Mouse (Mus musculus) midbrain, embryonic 13.5 days (tissue): ENCODE measurements around the gene Kntc1. TPM values are rescaled to one million over a fixed set of nuclear protein-coding genes. Genes with fewer than 3 reads are reported as not detected.
A peak's percentile ranks its signal among the peaks of the same experiment; 100 is the strongest.
"Not testable (repeated sequence)": the region's sequence is repeated elsewhere in the genome, so short reads cannot be mapped to it uniquely, and the experiment has no call there.

Source experiments
- ATAC-seq: fragments of 200-750 bp; cut with Nextera tagmentation; 2 replicates; pipeline ENCODE4 v1.8.0; 2017; ENCODE audit warnings: mild to moderate bottlenecking, moderate TSS enrichment, moderate library complexity
- H3K27ac ChIP-seq: fragments of 300-500 bp; sonication (generic); 2 replicates; pipeline ENCODE4 v1.5.1; 2015; ENCODE audit warnings: inconsistent platforms, mild to moderate bottlenecking, moderate library complexity
- H3K27me3 ChIP-seq: fragments of 300-500 bp; sonication (generic); 2 replicates; pipeline ENCODE4 v1.6.1; 2015; ENCODE audit warnings: mild to moderate bottlenecking, inconsistent platforms
- H3K36me3 ChIP-seq: fragments of 300-500 bp; sonication (generic); 2 replicates; pipeline ENCODE4 v1.6.1; 2015; ENCODE audit warnings: mild to moderate bottlenecking, inconsistent platforms
- H3K4me1 ChIP-seq: fragments of 300-500 bp; sonication (generic); replicated peaks from 2 replicates; pipeline ENCODE4 v1.6.1; 2015; ENCODE audit warnings: inconsistent platforms
- H3K4me2 ChIP-seq: fragments of 300-500 bp; sonication (generic); replicated peaks from 2 replicates; pipeline ENCODE4 v1.6.1; 2015; ENCODE audit warnings: moderate library complexity, mild to moderate bottlenecking, inconsistent platforms
- H3K4me3 ChIP-seq: fragments of 300-500 bp; sonication (generic); replicated peaks from 2 replicates; pipeline ENCODE4 v1.5.1; 2015; ENCODE audit warnings: mild to moderate bottlenecking, inconsistent platforms
- H3K9ac ChIP-seq: fragments of 300-500 bp; sonication (generic); replicated peaks from 2 replicates; pipeline ENCODE4 v1.6.1; 2015; ENCODE audit warnings: mild to moderate bottlenecking, inconsistent platforms
- H3K9me3 ChIP-seq: fragments of 300-500 bp; sonication (generic); 2 replicates; pipeline ENCODE4 v1.6.1; 2016; ENCODE audit warnings: mild to moderate bottlenecking, inconsistent platforms
- WGBS: fragments of 180-500 bp; shearing (Covaris S2); methylation state at CpG from one replicate; pipeline ENCODE4 v1.1.7; 2015; 5-methylcytosine and 5-hydroxymethylcytosine counted together
- polyA plus RNA-seq: library from polyadenylated mRNA; unstranded; fragments of >200 nt; fragmentation: Nextera tagmentation; extraction: Ambion mirVana; gene quantifications from 2 replicates; pipeline ENCODE4 v1.2.1, GENCODE M21; 2015

Kntc1 gene
- polyA plus RNA-seq = 14.8 TPM in 2 replicates

GRCm38 (mm10) chr5:123749065-123750064 is at the start of gene Kntc1, which contains the start of gene Rsrc2:
Gene Kntc1 (plus strand): TSS chr5:123749716.
Gene Rsrc2 (minus strand): TSS chr5:123749414.
- under 1% methylated on average over 63 of the region's 63 CpGs for WGBS
- Histone ChIP-seq H3K36me3 (peaks cover 5% of the 10 kb centered on the region), H3K27ac (peak within 1 kb of the TSS; percentile 98), H3K27me3 (no peaks in the 10 kb centered on the region), H3K9me3 (no peaks in the 10 kb centered on the region), H3K4me2 (peak within 1 kb of the TSS; percentile 78), H3K4me3 (peak within 1 kb of the TSS; percentile 83), H3K9ac (peak within 1 kb of the TSS; percentile 79), H3K4me1 (peaks cover 36% of the 10 kb centered on the region)
- ATAC-seq = peak; percentile 98

- no peaks in the 10 kb centered on the region for H3K27me3 ChIP-seq
- no peak overlapping the region for H3K27ac ChIP-seq
- no peak overlapping the region for H3K4me2 ChIP-seq
- ATAC-seq = no peak
- no peaks in the 10 kb centered on the region for H3K9me3 ChIP-seq
- no peak overlapping the region for H3K4me3 ChIP-seq
- H3K9ac ChIP-seq = no peak overlapping the region
- 85% methylated on average over 11 of the region's 11 CpGs for WGBS
- H3K4me1 ChIP-seq = no peaks in the 10 kb centered on the region
- H3K36me3 ChIP-seq = peaks cover 75% of the 10 kb centered on the region
Observed at GRCm38 (mm10) chr5:123700625-123701024, 48.9 kb upstream of the Kntc1 start.

GRCm38 (mm10) chr5:123708598-123708997 is 40.9 kb upstream of the Kntc1 start:
- Histone ChIP-seq H3K4me2 (no peak overlapping the region), H3K4me1 (no peaks in the 10 kb centered on the region), H3K9ac (no peak overlapping the region), H3K27me3 (no peaks in the 10 kb centered on the region), H3K9me3 (no peaks in the 10 kb centered on the region), H3K27ac (no peak overlapping the region), H3K4me3 (no peak overlapping the region), H3K36me3 (peaks cover 92% of the 10 kb centered on the region)
- 93% methylated on average over 12 of the region's 12 CpGs for WGBS
- ATAC-seq = no peak

GRCm38 (mm10) chr5:123709571-123709970 is 39.9 kb upstream of the Kntc1 start:
- no peak for ATAC-seq
- H3K4me2 ChIP-seq = no peak overlapping the region
- H3K9ac ChIP-seq = no peak overlapping the region
- H3K27ac ChIP-seq = no peak overlapping the region
- H3K9me3 ChIP-seq = no peaks in the 10 kb centered on the region
- 87% methylated on average over 4 of the region's 4 CpGs for WGBS
- no peaks in the 10 kb centered on the region for H3K4me1 ChIP-seq
- H3K36me3 ChIP-seq = peaks cover 93% of the 10 kb centered on the region
- H3K27me3 ChIP-seq = no peaks in the 10 kb centered on the region
- no peak overlapping the region for H3K4me3 ChIP-seq

- WGBS = 94% methylated on average over 6 of the region's 6 CpGs
- Histone ChIP-seq H3K4me2 (no peak overlapping the region), H3K4me3 (no peak overlapping the region), H3K27ac (no peak overlapping the region), H3K4me1 (peaks cover 17% of the 10 kb centered on the region), H3K36me3 (peaks cover 81% of the 10 kb centered on the region), H3K9ac (no peak overlapping the region), H3K9me3 (no peaks in the 10 kb centered on the region), H3K27me3 (no peaks in the 10 kb centered on the region)
- ATAC-seq = no peak
Observed at GRCm38 (mm10) chr5:123713782-123714181, 35.7 kb upstream of the Kntc1 start.

GRCm38 (mm10) chr5:123714622-123715021 is 34.9 kb upstream of the Kntc1 start:
- Histone ChIP-seq H3K9ac (no peak overlapping the region), H3K27me3 (no peaks in the 10 kb centered on the region), H3K36me3 (peaks cover 75% of the 10 kb centered on the region), H3K4me1 (peaks cover 26% of the 10 kb centered on the region), H3K4me3 (no peak overlapping the region), H3K27ac (no peak overlapping the region), H3K4me2 (no peak overlapping the region), H3K9me3 (no peaks in the 10 kb centered on the region)
- WGBS = 92% methylated on average over 4 of the region's 4 CpGs
- ATAC-seq = no peak

- Histone ChIP-seq H3K27ac (peak within 1 kb of the TSS; percentile 87), H3K27me3 (no peaks in the 10 kb centered on the region), H3K36me3 (peaks cover 18% of the 10 kb centered on the region), H3K4me3 (peak within 1 kb of the TSS; percentile 78), H3K9ac (peak within 1 kb of the TSS; percentile 89), H3K4me2 (peak within 1 kb of the TSS; percentile 91), H3K9me3 (no peaks in the 10 kb centered on the region), H3K4me1 (peaks cover 35% of the 10 kb centered on the region)
- under 1% methylated on average over 83 of the region's 83 CpGs for WGBS
- ATAC-seq = peak; percentile 100
Observed at GRCm38 (mm10) chr5:123720328-123721311, 28.9 kb upstream of the Kntc1 start, which contains the start of gene Zcchc8. Gene Zcchc8 (minus strand): TSS chr5:123721100.

GRCm38 (mm10) chr5:123723816-123724215 is 25.7 kb upstream of the Kntc1 start:
- not testable (repeated sequence) for H3K4me3 ChIP-seq, ATAC-seq, H3K27me3 ChIP-seq, H3K4me2 ChIP-seq, H3K27ac ChIP-seq, H3K9ac ChIP-seq, H3K9me3 ChIP-seq
- Histone ChIP-seq H3K4me1 (peaks cover 17% of the 10 kb centered on the region), H3K36me3 (peaks cover 27% of the 10 kb centered on the region)
- WGBS = 91% methylated on average over 7 of the region's 7 CpGs

- Histone ChIP-seq H3K9me3 (no peaks in the 10 kb centered on the region), H3K4me3 (no peak overlapping the region), H3K27me3 (no peaks in the 10 kb centered on the region), H3K4me1 (no peaks in the 10 kb centered on the region), H3K36me3 (peaks cover 86% of the 10 kb centered on the region), H3K9ac (no peak overlapping the region), H3K4me2 (no peak overlapping the region), H3K27ac (no peak overlapping the region)
- ATAC-seq = no peak
- WGBS = 94% methylated on average over 2 of the region's 2 CpGs
Observed at GRCm38 (mm10) chr5:123730981-123731380, 18.5 kb upstream of the Kntc1 start.

- H3K4me1 ChIP-seq = peaks cover 25% of the 10 kb centered on the region
- ATAC-seq = no peak
- H3K4me2 ChIP-seq = no peak overlapping the region
- peaks cover 35% of the 10 kb centered on the region for H3K36me3 ChIP-seq
- H3K9me3 ChIP-seq = no peaks in the 10 kb centered on the region
- no peaks in the 10 kb centered on the region for H3K27me3 ChIP-seq
- no peak overlapping the region for H3K9ac ChIP-seq
- H3K27ac ChIP-seq = no peak overlapping the region
- 90% methylated on average over 2 of the region's 2 CpGs for WGBS
- no peak overlapping the region for H3K4me3 ChIP-seq
Observed at GRCm38 (mm10) chr5:123744358-123744757, 5.2 kb upstream of the Kntc1 start.

GRCm38 (mm10) chr5:123746253-123746652 is 3.3 kb upstream of the Kntc1 start:
- no peaks in the 10 kb centered on the region for H3K9me3 ChIP-seq
- H3K27ac ChIP-seq = no peak overlapping the region
- ATAC-seq = no peak
- peaks cover 36% of the 10 kb centered on the region for H3K4me1 ChIP-seq
- H3K4me3 ChIP-seq = peak overlapping the region; percentile 83
- H3K36me3 ChIP-seq = peaks cover 21% of the 10 kb centered on the region
- no peaks in the 10 kb centered on the region for H3K27me3 ChIP-seq
- peak overlapping the region; percentile 53 for H3K9ac ChIP-seq
- H3K4me2 ChIP-seq = peak overlapping the region; percentile 78
